Mouse (Mus musculus): ENCODE data around the gene Ttc9b.
A peak's percentile ranks its signal among the peaks of the same experiment; 100 is the strongest.

Ttc9b gene

DNA sequence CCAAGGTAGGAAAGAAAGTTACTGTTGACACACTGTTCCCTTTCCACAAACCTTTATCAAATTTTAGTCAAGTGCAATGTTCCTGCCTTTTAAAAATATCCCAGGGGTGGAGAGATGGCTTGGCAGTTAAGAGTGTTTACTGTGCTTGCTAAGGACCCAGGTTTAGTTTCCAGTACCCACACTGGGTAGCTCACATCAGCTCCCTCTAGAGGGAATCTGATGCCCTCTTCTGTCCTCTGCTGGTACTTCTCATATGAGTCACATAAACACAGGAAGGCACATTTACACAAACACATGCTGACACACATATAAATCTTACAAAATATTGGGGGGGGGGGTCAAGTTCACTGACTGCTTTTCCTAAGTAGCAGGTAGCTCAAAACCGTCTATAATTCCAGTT is 9.2 kb upstream of the Ttc9b start:
- no peak for DNase-seq (ENCODE audit: low spot score)

DNA sequence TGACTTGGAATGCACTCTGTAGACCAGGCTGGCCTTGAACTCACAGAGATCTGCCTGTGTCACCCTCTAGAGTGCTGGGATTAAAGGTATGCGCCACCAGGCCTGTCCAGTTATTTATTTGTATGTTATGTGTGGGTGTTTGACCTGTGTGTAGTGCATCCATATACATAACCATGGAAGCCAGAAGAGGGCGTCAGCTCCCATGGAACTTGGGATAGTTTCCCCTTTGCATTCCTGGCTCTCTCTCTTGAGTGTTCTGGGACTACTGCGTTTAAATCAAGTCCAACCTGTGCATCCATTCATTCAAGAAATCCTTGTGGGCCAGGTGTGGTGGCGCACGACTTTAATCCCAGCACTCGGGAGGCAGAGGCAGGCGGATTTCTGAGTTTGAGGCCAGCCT is 7.2 kb upstream of the Ttc9b start:
- no peak for DNase-seq (ENCODE audit: low spot score)

DNA sequence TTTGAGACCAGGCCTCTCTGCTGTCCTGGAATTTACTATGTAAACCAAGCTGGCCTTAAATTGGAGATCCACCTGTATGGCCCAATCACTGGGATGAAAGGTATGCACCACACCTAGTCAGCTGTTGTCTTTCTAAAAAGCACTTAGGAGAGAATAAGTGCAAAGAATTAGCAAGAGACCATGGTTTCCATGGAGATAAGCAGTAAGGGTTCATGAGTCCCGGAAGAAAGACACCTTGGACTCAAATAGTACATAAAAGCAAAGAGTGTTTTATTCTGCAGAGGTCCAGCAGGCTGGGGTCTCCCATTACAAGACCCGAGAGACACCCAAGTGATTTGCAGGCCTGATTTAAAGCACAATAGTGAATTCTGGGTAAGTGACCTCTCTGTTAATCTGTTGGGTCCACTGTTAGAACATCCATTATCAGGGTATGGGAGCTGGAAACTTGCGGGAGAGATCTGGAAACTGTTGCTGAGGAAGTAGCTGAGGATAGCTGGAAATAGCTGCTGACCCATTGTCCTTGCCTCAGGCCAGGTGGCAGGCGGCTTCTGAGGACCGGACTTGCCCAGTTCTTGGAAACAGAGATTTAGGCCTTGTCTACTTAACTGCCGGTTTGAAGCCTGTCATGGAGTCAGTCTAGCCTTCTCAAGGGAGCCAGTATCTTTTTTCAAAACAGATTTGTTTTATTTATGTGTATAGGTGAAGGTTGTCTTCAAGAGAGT is 6.3 kb upstream of the Ttc9b start:
- no peak for DNase-seq (ENCODE audit: low spot score)

DNA sequence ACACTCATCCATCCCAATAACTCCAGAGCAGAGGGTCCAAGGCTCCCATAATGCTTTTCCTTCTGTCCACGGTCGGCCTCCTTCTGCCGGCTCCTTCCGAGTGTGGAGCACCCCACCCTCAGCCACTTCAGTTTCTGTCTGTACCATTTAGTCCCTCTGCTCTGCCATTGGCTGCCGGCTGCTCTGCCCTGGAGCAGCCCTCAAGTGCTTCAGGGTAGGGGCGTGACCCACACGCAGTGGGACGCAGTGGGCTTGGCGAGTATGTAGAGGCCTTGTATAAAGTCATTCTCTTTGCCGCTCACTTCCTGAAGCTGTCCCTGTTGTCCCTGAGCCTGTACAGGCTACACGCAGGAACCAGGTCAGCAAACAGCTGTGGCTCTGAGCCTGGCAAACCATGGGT is 4.0 kb upstream of the Ttc9b start:
- DNase-seq (ENCODE audit: low spot score): no peak

DNA sequence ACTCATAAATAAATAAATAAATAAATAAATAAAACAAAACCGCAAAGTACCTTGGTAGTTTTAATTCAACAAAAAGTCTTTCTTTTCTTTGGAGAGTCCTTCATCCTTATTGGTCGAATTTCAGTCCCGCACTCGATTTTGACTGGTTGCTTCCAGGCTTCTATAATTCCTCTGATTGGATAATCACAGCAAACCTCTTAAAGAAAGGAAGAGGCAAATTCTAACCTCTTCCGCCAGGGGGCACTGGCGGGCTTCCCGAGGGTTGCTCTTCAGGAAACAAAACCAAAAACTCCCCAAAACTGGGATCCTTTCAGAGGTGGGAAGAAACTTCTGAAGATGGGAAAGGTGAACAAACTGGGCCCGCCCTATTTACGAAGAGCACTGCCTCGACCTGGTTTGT is 2.8 kb upstream of the Ttc9b start:
- peak; percentile 81 for DNase-seq (ENCODE audit: low spot score)

DNA sequence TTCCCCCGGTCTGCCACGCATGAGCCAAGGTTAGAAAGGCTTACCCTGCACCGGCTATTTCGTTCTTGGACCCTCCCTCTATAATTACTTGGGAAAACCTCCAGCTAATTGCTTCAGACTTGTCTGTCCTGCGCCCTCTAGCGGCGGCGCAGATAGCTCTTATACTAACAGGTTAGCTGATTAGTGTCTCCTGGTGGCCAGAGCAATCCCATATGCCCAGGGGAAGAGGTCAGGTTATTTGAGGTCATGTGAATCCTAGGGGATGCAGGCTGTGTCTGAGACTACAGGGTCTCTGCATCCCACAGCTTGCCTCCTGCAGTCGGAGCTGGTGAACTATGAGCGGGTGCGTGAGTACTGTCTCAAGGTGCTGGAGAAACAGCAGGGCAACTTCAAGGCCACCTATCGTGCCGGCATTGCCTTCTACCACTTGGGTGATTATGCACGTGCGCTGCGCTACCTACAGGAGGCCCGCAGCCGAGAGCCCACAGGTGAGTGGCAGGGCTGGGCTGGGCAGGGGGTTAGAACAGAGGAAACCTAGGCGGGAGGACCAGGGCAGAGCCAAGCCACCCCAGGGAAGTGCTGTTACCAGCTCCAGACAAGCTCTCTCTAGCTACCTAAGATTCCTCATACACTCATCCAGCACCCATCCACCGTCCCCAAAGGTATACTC is 1.0 kb downstream of the Ttc9b start:
- DNase-seq (ENCODE audit: low spot score): no peak

DNA sequence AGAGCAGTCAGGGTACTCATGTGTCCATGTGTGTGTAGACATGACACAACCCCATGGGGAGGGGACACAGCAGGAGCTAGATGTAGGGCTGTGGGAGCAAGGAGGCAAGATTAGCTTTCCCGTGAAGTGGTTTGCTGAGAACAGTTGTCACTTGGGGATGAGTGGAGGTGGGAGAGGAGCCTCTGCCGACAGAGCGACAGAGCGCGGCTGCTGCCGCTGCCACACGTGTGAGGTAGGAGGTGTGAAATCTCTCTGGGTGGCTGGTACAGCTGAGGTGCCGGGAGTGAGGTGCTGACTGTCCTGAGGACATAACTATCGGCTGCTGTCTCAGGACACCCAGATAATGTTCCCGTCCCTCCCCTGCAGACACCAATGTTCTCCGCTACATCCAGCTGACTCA is 1.8 kb downstream of the Ttc9b start:
- no peak for DNase-seq (ENCODE audit: low spot score)

DNA sequence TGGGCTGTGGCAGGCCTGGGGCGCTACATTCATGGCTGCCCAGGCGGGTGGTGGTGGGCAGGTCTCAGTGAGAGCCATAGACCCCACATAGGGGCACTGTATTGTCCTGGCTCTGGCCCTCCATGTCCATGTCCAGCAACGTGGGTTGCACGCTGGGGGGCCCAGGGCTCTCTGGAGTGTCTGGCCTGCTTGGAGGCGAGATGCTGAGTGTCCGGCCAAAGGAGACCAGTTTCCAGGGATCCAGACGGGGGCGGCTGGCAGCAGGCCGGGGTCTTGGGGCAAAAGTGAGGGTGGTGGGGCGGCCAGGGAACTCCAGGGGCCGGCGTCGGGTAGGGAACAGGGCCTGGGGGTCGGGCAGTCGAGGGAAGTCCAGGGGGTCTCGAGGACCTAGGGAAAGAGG is 2.9 kb downstream of the Ttc9b start:
- DNase-seq (ENCODE audit: low spot score): no peak

DNA sequence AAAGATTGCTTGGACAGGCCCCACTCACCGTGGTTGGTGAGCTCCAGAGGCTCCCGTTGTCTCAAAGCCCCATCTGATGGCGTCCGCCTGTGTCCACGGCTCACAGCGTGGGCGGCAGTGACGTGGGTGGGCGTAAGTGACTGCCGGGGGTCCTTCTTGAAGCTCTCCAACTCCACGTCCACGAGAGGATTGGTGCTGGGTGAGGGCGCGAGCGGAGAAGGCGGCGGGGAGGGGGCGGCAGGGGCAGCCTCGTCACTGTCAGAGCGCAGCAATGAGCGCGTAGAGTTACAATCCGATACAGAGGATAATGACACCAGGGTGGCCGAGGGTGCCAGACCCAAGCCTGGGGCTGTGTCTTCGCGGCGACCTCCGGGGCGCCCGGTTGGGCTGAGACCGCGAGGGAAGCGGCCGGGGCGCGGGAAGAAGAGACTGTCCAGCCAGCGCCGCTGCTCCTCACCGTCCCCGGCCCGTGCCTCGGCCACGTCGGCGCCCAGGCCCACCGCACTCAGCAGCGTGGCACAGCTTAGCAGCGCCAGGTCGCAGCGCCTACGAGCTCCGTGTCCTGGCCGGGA is 4.2 kb downstream of the Ttc9b start:
- DNase-seq (ENCODE audit: low spot score): no peak

DNA sequence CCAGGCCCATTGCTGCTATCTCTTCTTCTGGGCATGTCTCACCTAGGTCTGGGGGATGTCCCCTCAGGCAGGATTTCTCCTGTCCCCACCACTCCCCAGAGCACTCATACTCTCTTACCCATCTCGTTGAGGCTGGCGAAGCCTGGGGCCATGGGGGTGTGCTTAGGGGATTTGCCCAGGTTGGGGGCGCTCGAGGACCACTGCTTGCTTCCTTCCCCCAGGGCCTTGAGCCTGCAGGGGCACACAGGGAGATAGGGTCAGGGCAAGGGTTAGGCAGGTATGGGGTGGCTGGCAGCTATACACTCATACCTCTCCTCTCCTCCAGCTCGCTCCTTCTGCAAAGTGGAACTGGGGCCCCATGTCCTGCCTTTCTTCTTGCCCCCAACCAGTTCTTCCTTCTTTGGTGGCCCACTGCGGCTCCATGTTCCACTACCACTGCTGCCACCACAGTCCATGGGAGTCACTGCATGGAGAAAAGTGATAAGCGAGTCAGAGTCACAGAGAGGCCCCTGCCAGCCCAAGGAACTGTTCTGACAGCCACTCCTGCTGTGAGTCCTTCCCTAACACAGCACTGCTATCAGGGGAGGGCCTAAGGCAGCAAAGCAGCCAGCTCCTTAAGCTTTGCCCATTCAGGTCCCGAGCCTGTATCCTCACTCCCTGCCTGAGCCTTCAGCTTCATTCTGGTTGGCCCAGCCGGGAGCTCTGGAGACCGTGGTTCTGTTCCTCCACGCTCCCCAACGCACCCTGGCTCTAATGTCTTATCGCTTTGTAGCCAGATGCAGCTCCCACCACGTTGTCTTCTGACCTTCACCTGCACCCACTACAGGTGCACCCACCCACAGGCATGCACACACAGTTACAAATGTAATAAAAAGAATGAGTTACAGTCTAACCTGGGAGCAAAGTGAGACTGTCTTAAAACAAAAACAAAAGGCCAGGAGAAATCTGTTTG is 5.3 kb downstream of the Ttc9b start:
- DNase-seq (ENCODE audit: low spot score): no peak

DNA sequence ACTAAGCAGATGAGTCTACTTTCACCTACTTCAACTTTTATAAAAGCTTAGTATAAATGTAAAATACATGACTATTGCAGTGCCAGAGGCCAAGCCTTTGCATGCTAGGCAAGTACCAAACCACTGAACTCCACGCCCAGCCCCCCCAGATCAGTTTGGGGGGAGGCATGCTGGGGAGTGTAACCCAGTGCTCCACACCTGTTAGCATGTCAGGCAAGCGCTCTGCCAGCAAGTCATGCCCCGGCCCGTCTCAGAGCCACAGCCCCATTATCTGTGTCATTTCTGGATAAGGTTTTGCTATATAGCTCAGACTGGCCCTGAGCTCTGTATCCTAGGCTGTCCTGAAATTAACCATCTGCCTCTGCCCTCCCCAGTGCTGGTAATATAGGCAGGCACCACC is 8.3 kb downstream of the Ttc9b start:
- DNase-seq (ENCODE audit: low spot score): no peak

DNA sequence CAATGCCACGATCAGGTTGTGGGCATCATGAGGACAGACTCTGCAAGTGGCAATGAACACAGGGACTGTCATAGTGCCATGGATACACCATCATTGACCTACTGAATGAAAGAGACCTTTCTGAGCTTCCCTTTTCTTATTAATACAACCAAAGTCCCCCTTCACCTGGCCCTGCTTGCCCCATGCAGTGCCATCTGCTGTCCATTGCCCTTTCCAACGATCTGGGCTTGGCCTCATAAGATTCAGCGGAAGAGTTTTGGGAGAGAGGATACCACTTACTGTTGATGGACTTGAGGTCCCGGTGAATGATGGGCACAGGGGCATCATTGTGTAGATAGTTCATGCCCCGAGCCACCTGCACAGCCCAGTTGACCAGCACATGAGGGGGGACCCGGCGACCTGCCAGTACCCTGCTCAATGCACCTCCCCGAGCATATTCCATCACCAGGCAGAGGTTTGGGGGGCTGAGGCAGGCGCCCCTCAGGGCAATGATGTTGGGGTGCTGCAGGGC is 19.4 kb downstream of the Ttc9b start:
- DNase-seq (ENCODE audit: low spot score): no peak

DNA sequence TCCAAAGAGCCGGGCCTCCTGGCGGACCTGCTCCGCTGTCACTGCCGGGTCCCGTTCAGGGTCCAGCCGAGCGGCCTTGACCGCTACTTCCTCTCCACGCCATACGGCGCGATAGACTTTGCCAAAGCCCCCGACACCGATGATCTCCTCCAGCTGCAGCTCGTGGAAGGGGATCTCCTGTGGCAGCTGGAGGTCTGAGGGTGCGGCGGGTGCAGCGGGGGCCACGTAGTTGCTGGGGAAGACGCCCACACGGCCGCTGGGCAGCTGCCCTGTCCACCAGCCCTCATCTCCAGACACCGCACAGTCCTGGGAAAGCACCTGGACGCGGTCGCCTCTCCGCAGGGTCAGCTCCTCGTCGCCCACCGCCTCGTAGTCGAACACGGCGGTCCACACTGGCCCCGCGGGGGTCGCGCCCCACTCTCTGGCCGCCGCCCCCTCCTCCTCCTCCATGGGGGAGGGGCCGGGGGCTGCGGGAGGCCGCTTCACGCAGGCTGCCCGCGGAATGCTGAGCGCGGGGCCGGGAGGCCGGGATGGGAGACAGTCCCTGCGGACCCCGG is 19.9 kb downstream of the Ttc9b start:
- no peak for DNase-seq (ENCODE audit: low spot score)

DNA sequence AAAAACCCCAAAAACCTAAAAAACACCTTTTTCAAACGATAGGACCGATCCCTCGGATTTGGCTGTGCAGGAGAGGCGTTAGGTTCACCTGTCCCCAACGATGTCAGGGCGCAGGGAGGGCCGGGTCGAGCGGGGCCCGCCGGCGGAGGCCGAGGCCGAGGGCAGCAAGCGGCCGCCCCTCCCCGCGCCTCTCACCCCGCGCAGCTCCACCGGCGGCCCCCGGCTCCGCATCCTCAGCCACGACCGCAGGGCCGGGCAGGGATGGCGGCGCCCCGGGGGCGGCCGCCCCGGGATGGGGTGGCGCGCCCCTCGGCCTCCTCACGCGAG is 20.4 kb downstream of the Ttc9b start:
- no peak for DNase-seq (ENCODE audit: low spot score)

DNA sequence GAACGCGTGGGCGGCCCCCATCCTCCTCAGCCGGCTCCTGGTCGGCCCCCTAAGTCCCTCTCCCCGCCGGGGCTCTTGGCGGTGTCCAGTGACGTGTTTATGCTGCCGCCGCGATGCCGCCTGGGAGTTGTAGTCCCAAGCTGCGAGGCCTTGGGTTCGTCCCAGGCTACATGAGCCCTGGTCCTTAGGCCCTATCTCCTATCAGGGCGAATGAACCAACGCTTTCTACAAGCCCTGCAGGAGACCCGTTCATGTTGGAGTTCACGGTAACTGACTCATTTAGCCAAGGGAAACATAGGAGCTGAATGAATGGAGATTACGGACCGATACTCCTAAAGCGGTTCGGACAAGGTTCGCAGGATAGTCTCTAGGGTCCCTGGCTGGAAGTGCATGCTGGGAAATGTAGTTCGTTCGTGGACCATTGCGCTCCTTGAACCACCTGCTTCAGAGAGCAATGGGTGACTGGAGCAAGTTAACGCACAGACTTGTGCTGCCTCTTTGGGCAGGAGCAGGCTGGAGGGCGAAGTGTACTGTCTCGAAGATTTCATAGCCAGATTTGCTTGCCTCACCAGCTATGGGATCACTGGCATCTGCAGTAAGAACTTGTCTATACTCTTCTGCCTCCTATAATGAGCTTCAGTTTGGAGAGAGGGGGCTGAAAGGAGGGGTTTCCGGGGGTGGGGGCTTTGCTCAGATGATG is 21.0 kb downstream of the Ttc9b start, which contains the start of gene Map3k10:
TSS of gene Map3k10 (minus strand) at position 77 of the 700 bp plus-strand sequence.
- peak; percentile 83 for DNase-seq (ENCODE audit: low spot score)

DNA sequence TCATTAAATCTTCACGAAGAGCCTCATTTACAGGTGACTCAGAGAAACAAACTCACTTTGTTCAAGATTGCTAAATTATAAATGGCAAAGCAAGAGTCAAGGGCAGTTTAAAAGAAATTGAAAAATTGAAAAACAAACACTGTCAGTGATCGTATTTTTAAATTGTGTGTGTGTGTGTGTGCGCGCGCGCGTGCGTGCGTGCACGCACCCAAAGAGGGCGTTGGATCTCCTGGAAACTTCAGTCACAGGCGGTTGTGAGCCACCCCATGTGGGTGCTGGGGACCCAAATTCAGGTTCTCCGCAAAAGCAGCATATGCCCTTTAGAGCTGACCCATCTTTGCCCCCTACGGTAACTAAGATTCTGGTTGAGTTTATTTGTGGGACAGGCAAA is 21.5 kb downstream of the Ttc9b start:
- DNase-seq (ENCODE audit: low spot score): no peak

DNA sequence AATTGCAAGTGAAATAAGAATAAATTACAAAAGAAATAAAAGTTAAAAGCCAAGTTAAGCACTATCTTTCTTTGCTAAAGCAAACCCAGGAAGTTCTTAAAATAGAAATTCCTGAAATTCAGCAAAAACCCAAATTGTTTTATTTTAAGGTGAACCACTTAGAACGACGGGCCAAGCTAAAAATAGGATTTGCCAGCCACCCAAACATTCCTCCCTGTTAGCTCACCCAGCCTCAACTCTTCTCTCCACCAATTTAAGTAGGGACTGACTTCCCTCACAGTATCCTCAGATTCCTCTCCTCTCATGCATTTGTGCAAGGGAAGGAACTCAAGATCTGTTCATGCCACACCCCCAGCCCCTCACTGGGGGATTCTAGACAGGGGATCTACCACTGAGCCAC is 29.5 kb downstream of the Ttc9b start:
- DNase-seq (ENCODE audit: low spot score): no peak

DNA sequence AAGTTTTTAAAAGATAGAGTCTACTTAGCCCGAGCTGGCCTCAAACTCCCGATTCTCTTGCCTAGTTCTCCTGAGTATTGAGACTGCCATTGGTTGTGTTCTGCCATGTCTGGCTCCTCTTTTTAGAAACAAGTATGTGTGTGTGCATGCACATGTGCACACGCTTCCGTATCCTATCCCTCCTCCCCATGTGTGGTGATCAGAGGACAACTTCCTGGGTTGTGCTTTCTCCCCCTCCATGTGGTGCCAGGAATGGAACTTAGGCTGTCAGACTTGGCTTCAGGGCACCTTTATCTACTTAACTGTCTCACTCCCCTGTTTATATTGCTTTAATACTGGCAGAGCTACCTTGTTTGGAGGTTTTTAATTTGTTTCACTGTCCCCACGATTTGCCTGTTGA is 31.5 kb downstream of the Ttc9b start:
- no peak for DNase-seq (ENCODE audit: low spot score)

DNA sequence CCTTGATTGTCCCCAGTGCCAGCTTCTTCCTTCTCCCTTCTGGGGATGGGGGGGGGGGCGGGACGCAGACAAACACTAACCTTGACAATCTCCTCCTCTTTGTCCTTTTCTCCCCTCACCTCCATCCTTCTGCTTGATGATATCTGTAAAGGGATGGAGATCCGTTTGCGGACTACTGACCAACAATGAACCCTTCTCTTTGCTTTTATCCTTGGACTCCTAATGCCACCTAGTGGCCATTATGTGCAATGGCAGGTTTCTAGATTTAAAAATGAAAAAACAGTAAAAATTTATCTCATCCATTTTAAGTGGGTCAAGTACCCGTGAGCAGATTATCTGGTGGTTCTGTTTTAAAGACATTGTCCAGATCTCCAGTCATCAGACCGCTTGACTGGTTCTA is 32.0 kb downstream of the Ttc9b start:
- peak; percentile 37 for DNase-seq (ENCODE audit: low spot score)

DNA sequence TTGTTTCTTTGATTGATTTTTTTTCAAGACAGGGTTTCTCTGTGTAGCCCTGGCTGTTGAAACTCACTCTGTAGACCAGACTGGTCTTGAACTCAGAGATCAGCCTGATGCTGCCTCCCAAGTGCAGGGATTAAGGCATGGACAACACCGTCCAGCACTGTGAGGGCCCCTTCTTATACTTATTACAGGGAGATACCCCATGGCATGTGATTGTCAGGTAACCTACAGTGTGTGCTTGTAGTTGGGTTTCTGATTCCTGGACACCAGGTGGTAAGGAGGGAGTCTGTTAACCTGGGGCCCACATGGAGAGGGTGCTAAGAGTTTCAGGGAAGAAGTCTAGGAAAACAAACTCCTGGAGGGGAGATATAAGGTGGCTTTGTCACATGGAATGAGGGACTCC is 33.3 kb downstream of the Ttc9b start:
- DNase-seq (ENCODE audit: low spot score): no peak

DNA sequence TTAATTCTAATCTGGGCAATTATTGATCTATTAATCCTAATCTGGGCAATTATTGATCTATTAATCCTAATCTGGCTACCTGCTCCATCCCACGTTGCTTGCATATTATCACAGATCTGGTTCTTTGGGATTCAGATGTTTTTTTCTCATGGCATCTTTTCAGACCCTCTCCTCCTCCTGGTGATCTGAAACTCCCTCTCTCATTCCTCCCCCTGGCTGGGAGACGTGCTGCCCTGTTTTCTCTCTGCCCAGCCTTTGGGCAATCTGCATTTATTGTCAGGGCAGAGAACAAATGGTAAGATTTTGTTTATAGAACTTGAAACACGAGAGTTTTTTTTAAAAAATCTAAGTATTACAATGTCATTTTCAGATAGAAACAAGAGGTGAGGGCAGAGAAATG is 34.1 kb downstream of the Ttc9b start:
- DNase-seq (ENCODE audit: low spot score): no peak
